Mouse (Mus musculus) olfactory bulb, adult 2 months (tissue): ENCODE measurements at regions not wholly inside any gene's neighbourhood (a gene's known extent, or its start where the extent isn't known, plus 50 kb on each side); places are given as distances from the start of the nearest gene placed in this dataset.

Experiments
- H3K27ac ChIP-seq: fragments of 200-500 bp; 2 replicates; pipeline ENCODE4 v1.5.1; 2012; ENCODE audit warnings: low read depth, low read length; ENCODE audit not compliant: insufficient read depth
- H3K4me1 ChIP-seq: fragments of 200-500 bp; 2 replicates; pipeline ENCODE4 v1.6.1; 2012; ENCODE audit warnings: low read length; ENCODE audit not compliant: control insufficient read depth, insufficient read depth
- H3K4me3 ChIP-seq: fragments of 200-500 bp; 2 replicates; pipeline ENCODE4 v1.5.1; 2012; ENCODE audit warnings: mild to moderate bottlenecking, low read depth, low read length, moderate library complexity; ENCODE audit not compliant: insufficient read depth
- CTCF ChIP-seq: fragments of 200-500 bp; IDR thresholded peaks from 2 replicates; pipeline ENCODE4 v1.5.1; 2012; ENCODE audit warnings: low read depth, mild to moderate bottlenecking, low read length, moderate library complexity; ENCODE audit not compliant: insufficient read depth
- POLR2A ChIP-seq: fragments of 200-500 bp; IDR thresholded peaks from 2 replicates; pipeline ENCODE4 v1.6.1; 2012; ENCODE audit warnings: mild to moderate bottlenecking, low read depth, low read length, moderate library complexity; ENCODE audit not compliant: insufficient read depth
- WGBS: fragments of 180-500 bp; shearing (Covaris S2); methylation state at CpG from one replicate; pipeline ENCODE4 v1.1.7; 2018; 5-methylcytosine and 5-hydroxymethylcytosine counted together

DNA sequence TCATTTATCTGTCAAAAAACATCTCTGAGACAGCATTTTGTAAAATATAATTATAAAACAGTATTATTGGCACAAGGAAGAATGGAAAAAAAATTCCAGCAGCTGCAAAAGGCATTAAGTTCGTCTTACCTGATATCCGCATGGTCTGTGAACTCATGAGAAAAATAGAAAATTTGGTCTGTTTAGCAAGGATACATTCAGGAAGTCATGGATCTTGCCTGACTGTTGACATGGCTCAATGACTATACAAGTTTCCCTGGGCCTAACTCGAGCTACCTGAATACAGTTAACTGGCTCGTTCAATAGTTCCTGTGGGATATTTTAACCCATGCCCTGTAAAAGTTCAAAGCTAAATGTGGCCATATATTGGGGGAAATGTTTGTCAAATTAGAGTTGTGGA, 131.1 kb upstream of the D16Ertd472e start:
- no peaks in the 10 kb centered on the region for H3K4me1 ChIP-seq
- WGBS, result 90% methylated on average over 4 of the region's 4 CpGs
- TF ChIP-seq POLR2A (no peak), CTCF (no peak)
- H3K4me3 ChIP-seq, result no peak overlapping the region
- no peak overlapping the region for H3K27ac ChIP-seq

DNA sequence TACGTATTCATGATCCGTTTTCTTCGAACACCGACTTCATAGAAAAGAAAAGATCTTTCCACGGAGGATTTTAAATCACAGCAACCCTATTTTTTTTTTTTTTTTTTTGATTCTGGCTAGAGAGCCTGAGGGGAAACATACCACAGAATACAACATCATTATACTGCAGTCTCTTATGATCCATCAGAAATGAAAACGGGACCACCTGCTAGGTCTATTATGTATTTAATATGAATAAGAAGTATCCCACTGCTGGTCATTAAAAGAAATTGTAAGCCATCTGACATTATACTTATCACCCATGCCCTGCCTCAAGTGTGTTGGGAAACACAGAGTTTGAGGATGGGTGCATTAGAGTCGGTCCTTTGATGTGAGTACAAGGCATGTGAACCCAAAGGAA, 130.7 kb upstream of the D16Ertd472e start:
- TF ChIP-seq CTCF, result no peak
- no peak for TF ChIP-seq POLR2A
- Histone ChIP-seq H3K4me1 (no peaks in the 10 kb centered on the region), H3K27ac (no peak overlapping the region), H3K4me3 (no peak overlapping the region)
- 89% methylated on average over 7 of the region's 7 CpGs for WGBS

DNA sequence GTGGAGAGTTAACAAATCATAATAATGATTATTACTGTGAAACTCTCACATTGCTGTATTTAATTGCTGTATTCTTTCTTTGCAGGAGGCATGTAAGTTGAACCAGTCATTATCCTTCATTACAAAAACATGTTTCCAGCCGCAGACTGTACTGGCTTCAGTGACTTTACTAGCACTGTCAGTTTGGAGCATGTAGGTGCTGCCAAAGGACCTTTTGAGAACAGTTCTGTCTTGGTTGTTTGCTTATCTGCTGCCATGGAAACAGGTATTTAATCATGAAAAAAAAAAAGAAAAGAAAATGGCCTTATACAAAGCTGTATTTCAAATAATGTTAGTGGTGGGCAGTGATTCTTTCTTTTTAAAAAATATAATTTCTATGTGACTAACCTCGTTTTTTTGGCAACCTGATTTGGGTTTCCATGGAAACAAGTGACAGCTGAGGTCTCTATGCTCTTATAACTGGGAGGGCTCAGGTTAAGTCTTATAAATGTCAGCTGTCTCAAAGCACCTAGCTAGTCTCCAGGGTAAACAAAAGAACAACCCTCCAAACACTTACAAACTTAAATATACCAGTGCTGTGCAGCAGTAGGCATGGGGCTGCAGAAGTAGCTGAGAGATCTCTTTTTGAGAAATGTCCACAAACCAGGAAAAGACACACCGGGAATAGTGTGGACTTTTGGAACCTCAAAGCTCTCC, 121.2 kb upstream of the D16Ertd472e start:
- Histone ChIP-seq H3K4me3 (no peak overlapping the region), H3K4me1 (no peaks in the 10 kb centered on the region), H3K27ac (no peak overlapping the region)
- TF ChIP-seq CTCF, result no peak
- no peak for TF ChIP-seq POLR2A
- 40% methylated on average over 3 of the region's 3 CpGs for WGBS

DNA sequence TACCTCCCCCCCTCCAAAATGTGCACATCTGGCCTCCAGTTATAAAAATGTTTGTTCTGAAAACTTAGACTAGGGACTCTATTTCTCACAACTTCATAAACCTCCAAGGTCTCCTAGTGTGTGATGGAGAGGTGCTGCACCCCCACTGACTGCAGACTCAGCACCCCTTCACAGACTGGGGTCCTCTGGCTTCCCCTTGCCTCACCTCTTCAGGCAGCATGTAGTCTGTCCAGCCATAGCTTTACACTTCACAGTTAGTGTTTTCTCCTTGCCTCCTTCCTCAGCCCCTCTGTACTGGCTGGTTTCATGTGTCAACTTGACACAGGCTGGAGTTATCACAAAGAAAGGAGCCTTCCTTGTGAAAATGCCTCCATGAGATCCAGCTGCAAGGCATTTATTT, 111.7 kb upstream of the D16Ertd472e start:
- no peak for TF ChIP-seq CTCF
- no peak for TF ChIP-seq POLR2A
- Histone ChIP-seq H3K4me3 (no peak overlapping the region), H3K4me1 (no peaks in the 10 kb centered on the region), H3K27ac (no peak overlapping the region)

DNA sequence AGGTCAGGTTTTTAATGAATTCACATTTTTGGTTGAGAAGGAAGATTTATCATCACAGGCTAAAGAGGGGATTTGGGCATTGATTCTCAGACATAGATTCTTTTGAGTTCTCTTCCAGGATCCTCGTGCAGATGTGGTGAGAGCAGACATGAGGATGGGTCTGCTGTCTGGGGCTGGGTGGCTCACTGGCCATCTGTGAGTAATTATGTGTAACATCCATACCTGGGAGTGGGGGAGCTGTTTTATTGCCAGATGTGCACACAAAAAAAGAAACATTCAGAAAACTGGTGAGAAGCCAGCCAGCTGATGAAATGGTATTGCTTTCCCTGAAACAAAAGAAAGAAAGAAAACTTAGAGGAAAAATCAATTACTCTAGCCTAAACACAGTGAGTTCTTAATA, 108.7 kb upstream of the D16Ertd472e start:
- H3K4me3 ChIP-seq, result no peak overlapping the region
- H3K4me1 ChIP-seq, result no peaks in the 10 kb centered on the region
- no peak overlapping the region for H3K27ac ChIP-seq
- WGBS, result 69% methylated on average over 1 of the region's 1 CpGs
- TF ChIP-seq POLR2A (no peak), CTCF (no peak)

DNA sequence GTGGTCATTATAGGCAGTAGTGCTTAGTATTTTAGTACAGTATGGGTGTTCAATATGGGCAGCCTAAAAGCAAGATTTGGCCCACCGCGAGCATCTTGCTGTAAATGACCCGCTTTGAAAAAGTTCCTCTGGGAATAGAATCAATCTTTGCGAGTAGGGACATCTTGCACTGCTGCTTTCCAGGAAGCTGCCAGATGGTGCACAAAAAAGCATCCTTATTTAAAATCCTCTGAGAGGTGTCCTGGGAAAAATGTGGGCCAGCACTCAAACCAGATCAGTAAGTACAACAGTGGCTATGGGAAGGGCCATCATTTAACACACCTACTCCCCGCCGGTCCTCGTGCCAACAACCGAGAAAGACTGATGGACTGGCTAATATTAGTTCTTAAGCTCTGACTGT, 107.5 kb upstream of the D16Ertd472e start:
- TF ChIP-seq CTCF, result no peak
- no peak for TF ChIP-seq POLR2A
- Histone ChIP-seq H3K4me1 (no peaks in the 10 kb centered on the region), H3K27ac (no peak overlapping the region), H3K4me3 (no peak overlapping the region)
- WGBS, result 88% methylated on average over 8 of the region's 8 CpGs

DNA sequence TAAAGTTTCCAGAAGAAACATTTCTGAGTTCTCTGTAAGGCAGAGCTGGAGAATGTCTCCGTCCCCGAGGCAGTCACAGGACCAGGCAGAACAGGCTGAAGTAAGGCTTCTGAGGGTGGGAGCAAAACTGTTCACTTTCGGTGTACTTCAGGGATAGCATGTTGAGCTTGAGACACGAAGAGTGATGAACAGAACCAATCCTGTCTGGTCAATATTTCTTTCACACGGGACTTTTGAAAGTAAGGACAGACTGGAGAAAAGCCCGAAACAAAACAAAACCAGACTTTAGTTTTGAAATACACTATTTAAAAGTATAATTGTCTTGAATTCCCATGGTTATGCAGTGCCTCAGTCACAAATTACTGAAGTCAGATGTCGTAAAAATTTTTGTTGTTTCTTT, 84.6 kb upstream of the D16Ertd472e start:
- TF ChIP-seq CTCF (no peak), POLR2A (no peak)
- H3K4me1 ChIP-seq, result no peaks in the 10 kb centered on the region
- WGBS, result 80% methylated on average over 7 of the region's 7 CpGs
- no peak overlapping the region for H3K4me3 ChIP-seq
- no peak overlapping the region for H3K27ac ChIP-seq

DNA sequence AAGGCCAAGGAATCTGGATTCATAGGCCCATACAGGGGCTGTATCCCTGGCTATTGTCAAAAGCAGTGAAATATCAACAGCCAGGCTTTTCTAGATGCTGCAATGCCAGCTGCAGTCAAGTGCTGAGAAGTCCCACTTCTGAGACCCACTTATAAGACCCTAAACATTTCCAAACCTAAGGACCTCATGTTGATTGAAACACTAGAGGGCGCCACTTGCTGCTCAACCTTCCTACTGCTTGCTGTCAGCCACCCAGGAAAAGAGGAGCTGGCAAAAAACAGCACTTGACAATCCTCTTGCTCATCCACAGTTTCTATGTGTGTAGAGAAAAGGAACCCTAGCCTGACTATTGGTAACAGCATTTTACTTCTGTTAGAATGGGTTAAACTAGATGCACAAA, 68.2 kb upstream of the D16Ertd472e start:
- Histone ChIP-seq H3K27ac (no peak overlapping the region), H3K4me1 (no peaks in the 10 kb centered on the region), H3K4me3 (no peak overlapping the region)
- TF ChIP-seq CTCF (no peak), POLR2A (no peak)
- WGBS, result 17% methylated on average over 1 of the region's 1 CpGs

DNA sequence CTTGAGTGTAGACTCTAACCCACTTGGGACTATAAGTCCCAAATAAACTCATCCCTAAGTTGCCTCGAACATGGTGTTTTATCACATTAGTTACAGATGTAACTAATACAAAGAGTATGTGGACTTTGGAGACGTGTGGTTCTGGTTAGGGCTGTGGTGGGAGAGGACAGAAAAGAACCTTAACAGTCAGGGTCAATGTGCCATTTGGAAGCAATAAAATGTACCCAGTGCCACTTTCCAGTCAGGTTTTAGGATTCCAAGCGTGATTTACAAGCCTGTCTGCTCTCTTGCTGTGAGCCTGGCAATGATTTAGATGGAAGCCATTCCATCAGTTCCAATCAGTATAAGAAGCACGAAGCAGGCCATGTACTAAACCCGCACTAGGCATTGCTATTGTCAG, 65.2 kb upstream of the D16Ertd472e start:
- Histone ChIP-seq H3K4me1 (no peaks in the 10 kb centered on the region), H3K4me3 (no peak overlapping the region), H3K27ac (no peak overlapping the region)
- 90% methylated on average over 5 of the region's 5 CpGs for WGBS
- TF ChIP-seq CTCF, result no peak
- no peak for TF ChIP-seq POLR2A

DNA sequence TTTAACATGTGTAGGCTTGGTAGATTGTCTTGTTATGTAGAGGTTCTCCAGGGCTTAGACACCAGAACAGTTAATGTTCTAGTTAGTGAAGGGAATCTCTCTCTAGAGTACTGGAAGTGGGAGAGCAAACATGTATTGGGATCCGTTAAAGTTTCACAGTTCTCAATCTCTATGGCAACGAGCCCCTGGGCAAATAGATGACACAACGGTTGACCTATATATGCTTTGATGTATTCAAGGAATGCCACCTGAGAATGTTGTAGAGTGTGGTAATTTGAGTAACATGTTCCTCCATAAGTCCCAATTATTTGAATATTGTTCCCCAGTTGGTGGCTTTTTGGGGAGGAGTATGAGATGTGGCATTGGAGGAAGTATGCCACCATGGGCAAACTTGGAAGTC, 64.7 kb upstream of the D16Ertd472e start:
- TF ChIP-seq CTCF, result no peak
- no peak for TF ChIP-seq POLR2A
- Histone ChIP-seq H3K4me3 (no peak overlapping the region), H3K27ac (no peak overlapping the region), H3K4me1 (no peaks in the 10 kb centered on the region)
- 83% methylated on average over 3 of the region's 3 CpGs for WGBS
